Mouse (Mus musculus): ENCODE results near the gene Krt15. TPM values are rescaled to one million over a fixed set of nuclear protein-coding genes. Genes with fewer than 3 reads are reported as not detected.

Gene Krt15
- polyA plus RNA-seq, 1 experiment from 2014 or later = 3.4 TPM

- no peak overlapping the region for H3K27ac ChIP-seq (replicated peaks; ENCODE audit: low read depth, low read length)
- no peak overlapping the region for H3K4me2 ChIP-seq (ENCODE audit: low read depth, severe bottlenecking)
- no peak for ATAC-seq (ENCODE audit: insufficient number of reproducible peaks, low FRiP score, low TSS enrichment, low read depth)
- no peak for DNase-seq (ENCODE audit: low spot score)
- no peak overlapping the region for H3K4me3 ChIP-seq (ENCODE audit: low read depth, low read length)
- no peaks in the 10 kb centered on the region for H3K9me3 ChIP-seq (ENCODE audit: control insufficient read depth, low read length)
- 86% methylated on average over 11 of the region's 11 CpGs for WGBS
- H3K36me3 ChIP-seq (ENCODE audit: control insufficient read depth, insufficient read depth, low read length) = no peaks in the 10 kb centered on the region
- no peaks in the 10 kb centered on the region for H3K27me3 ChIP-seq (ENCODE audit: control insufficient read depth, insufficient read depth, low read length)
- H3K9ac ChIP-seq (ENCODE audit: low read length) = no peak overlapping the region
- H3K4me1 ChIP-seq (ENCODE audit: control insufficient read depth, insufficient read depth, low read length) = no peaks in the 10 kb centered on the region
These were observed 22.6 kb downstream of the Krt15 start for GRCm38 (mm10) chr11:100112935-100113741.

- Histone ChIP-seq H3K27ac (replicated peaks; ENCODE audit: low read depth, low read length) (no peak within 1 kb of the TSS), H3K9me3 (ENCODE audit: control insufficient read depth, low read length) (no peaks in the 10 kb centered on the region), H3K36me3 (ENCODE audit: control insufficient read depth, insufficient read depth, low read length) (no peaks in the 10 kb centered on the region), H3K4me1 (ENCODE audit: control insufficient read depth, insufficient read depth, low read length) (no peaks in the 10 kb centered on the region), H3K27me3 (ENCODE audit: control insufficient read depth, insufficient read depth, low read length) (no peaks in the 10 kb centered on the region), H3K4me3 (ENCODE audit: low read depth, low read length) (no peak within 1 kb of the TSS), H3K4me2 (ENCODE audit: low read depth, severe bottlenecking) (no peak within 1 kb of the TSS), H3K9ac (ENCODE audit: low read length) (no peak within 1 kb of the TSS)
- no peak for ATAC-seq (ENCODE audit: insufficient number of reproducible peaks, low FRiP score, low TSS enrichment, low read depth)
- no peak for DNase-seq (ENCODE audit: low spot score)
- WGBS = 75% methylated on average over 6 of the region's 6 CpGs
These were observed 30.1 kb downstream of the Krt15 start, which contains the start of gene Krt36 for GRCm38 (mm10) chr11:100105576-100106122. Krt36 (minus strand) TSS chr11:100105626.

GRCm38 (mm10) chr11:100102693-100103429, 32.9 kb downstream of the Krt15 start:
- Histone ChIP-seq H3K36me3 (ENCODE audit: control insufficient read depth, insufficient read depth, low read length) (no peaks in the 10 kb centered on the region), H3K9ac (ENCODE audit: low read length) (no peak overlapping the region), H3K27me3 (ENCODE audit: control insufficient read depth, insufficient read depth, low read length) (no peaks in the 10 kb centered on the region), H3K4me2 (ENCODE audit: low read depth, severe bottlenecking) (no peak overlapping the region), H3K9me3 (ENCODE audit: control insufficient read depth, low read length) (no peaks in the 10 kb centered on the region), H3K4me3 (ENCODE audit: low read depth, low read length) (no peak overlapping the region), H3K27ac (replicated peaks; ENCODE audit: low read depth, low read length) (no peak overlapping the region), H3K4me1 (ENCODE audit: control insufficient read depth, insufficient read depth, low read length) (no peaks in the 10 kb centered on the region)
- ATAC-seq (ENCODE audit: insufficient number of reproducible peaks, low FRiP score, low TSS enrichment, low read depth) (no peak), DNase-seq (ENCODE audit: low spot score) (no peak)
- WGBS = 62% methylated on average over 15 of the region's 15 CpGs

- no peaks in the 10 kb centered on the region for H3K36me3 ChIP-seq (ENCODE audit: control insufficient read depth, insufficient read depth, low read length)
- no peak for ATAC-seq (ENCODE audit: insufficient number of reproducible peaks, low FRiP score, low TSS enrichment, low read depth)
- no peaks in the 10 kb centered on the region for H3K9me3 ChIP-seq (ENCODE audit: control insufficient read depth, low read length)
- H3K27me3 ChIP-seq (ENCODE audit: control insufficient read depth, insufficient read depth, low read length) = no peaks in the 10 kb centered on the region
- H3K4me1 ChIP-seq (ENCODE audit: control insufficient read depth, insufficient read depth, low read length) = no peaks in the 10 kb centered on the region
- H3K27ac ChIP-seq (replicated peaks; ENCODE audit: low read depth, low read length) = no peak overlapping the region
- no peak overlapping the region for H3K4me2 ChIP-seq (ENCODE audit: low read depth, severe bottlenecking)
- H3K4me3 ChIP-seq (ENCODE audit: low read depth, low read length) = no peak overlapping the region
- DNase-seq (ENCODE audit: low spot score) = no peak
- 82% methylated on average over 4 of the region's 4 CpGs for WGBS
- no peak overlapping the region for H3K9ac ChIP-seq (ENCODE audit: low read length)
These were observed 35.3 kb downstream of the Krt15 start for GRCm38 (mm10) chr11:100100391-100100790.

- H3K4me1 ChIP-seq (ENCODE audit: control insufficient read depth, insufficient read depth, low read length) = no peaks in the 10 kb centered on the region
- H3K27ac ChIP-seq (replicated peaks; ENCODE audit: low read depth, low read length) = no peak overlapping the region
- H3K9me3 ChIP-seq (ENCODE audit: control insufficient read depth, low read length) = no peaks in the 10 kb centered on the region
- no peak overlapping the region for H3K9ac ChIP-seq (ENCODE audit: low read length)
- no peak overlapping the region for H3K4me3 ChIP-seq (ENCODE audit: low read depth, low read length)
- H3K27me3 ChIP-seq (ENCODE audit: control insufficient read depth, insufficient read depth, low read length) = no peaks in the 10 kb centered on the region
- no peaks in the 10 kb centered on the region for H3K36me3 ChIP-seq (ENCODE audit: control insufficient read depth, insufficient read depth, low read length)
- no peak overlapping the region for H3K4me2 ChIP-seq (ENCODE audit: low read depth, severe bottlenecking)
- ATAC-seq (ENCODE audit: insufficient number of reproducible peaks, low FRiP score, low TSS enrichment, low read depth) = no peak
- WGBS = 81% methylated on average over 9 of the region's 9 CpGs
- DNase-seq (ENCODE audit: low spot score) = no peak
These were observed 37.9 kb downstream of the Krt15 start for GRCm38 (mm10) chr11:100097819-100098218.

- Histone ChIP-seq H3K9me3 (ENCODE audit: control insufficient read depth, low read length) (no peaks in the 10 kb centered on the region), H3K36me3 (ENCODE audit: control insufficient read depth, insufficient read depth, low read length) (no peaks in the 10 kb centered on the region), H3K4me1 (ENCODE audit: control insufficient read depth, insufficient read depth, low read length) (no peaks in the 10 kb centered on the region), H3K27ac (replicated peaks; ENCODE audit: low read depth, low read length) (no peak within 1 kb of the TSS), H3K9ac (ENCODE audit: low read length) (no peak within 1 kb of the TSS), H3K27me3 (ENCODE audit: control insufficient read depth, insufficient read depth, low read length) (no peaks in the 10 kb centered on the region), H3K4me3 (ENCODE audit: low read depth, low read length) (no peak within 1 kb of the TSS), H3K4me2 (ENCODE audit: low read depth, severe bottlenecking) (no peak within 1 kb of the TSS)
- WGBS = 31% methylated on average over 9 of the region's 9 CpGs
- DNase-seq (ENCODE audit: low spot score) (peak; percentile 24), ATAC-seq (ENCODE audit: insufficient number of reproducible peaks, low FRiP score, low TSS enrichment, low read depth) (no peak)
These were observed 39.6 kb downstream of the Krt15 start, which contains the start of gene Krt35 for GRCm38 (mm10) chr11:100096141-100096540. Krt35 (minus strand) TSS chr11:100096241.

- Histone ChIP-seq H3K27me3 (ENCODE audit: control insufficient read depth, insufficient read depth, low read length) (no peaks in the 10 kb centered on the region), H3K9me3 (ENCODE audit: control insufficient read depth, low read length) (no peaks in the 10 kb centered on the region), H3K4me3 (ENCODE audit: low read depth, low read length) (no peak overlapping the region), H3K36me3 (ENCODE audit: control insufficient read depth, insufficient read depth, low read length) (no peaks in the 10 kb centered on the region), H3K4me1 (ENCODE audit: control insufficient read depth, insufficient read depth, low read length) (no peaks in the 10 kb centered on the region), H3K9ac (ENCODE audit: low read length) (no peak overlapping the region), H3K4me2 (ENCODE audit: low read depth, severe bottlenecking) (no peak overlapping the region), H3K27ac (replicated peaks; ENCODE audit: low read depth, low read length) (no peak overlapping the region)
- DNase-seq (ENCODE audit: low spot score) (no peak), ATAC-seq (ENCODE audit: insufficient number of reproducible peaks, low FRiP score, low TSS enrichment, low read depth) (no peak)
- WGBS = 68% methylated on average over 7 of the region's 7 CpGs
These were observed 47.2 kb downstream of the Krt15 start for GRCm38 (mm10) chr11:100088378-100089025.

- 88% methylated on average over 10 of the region's 10 CpGs for WGBS
- ATAC-seq (ENCODE audit: insufficient number of reproducible peaks, low FRiP score, low TSS enrichment, low read depth) = no peak
- no peaks in the 10 kb centered on the region for H3K27me3 ChIP-seq (ENCODE audit: control insufficient read depth, insufficient read depth, low read length)
- H3K4me3 ChIP-seq (ENCODE audit: low read depth, low read length) = no peak within 1 kb of the TSS
- no peaks in the 10 kb centered on the region for H3K4me1 ChIP-seq (ENCODE audit: control insufficient read depth, insufficient read depth, low read length)
- DNase-seq (ENCODE audit: low spot score) = no peak
- no peak within 1 kb of the TSS for H3K9ac ChIP-seq (ENCODE audit: low read length)
- H3K27ac ChIP-seq (replicated peaks; ENCODE audit: low read depth, low read length) = no peak within 1 kb of the TSS
- H3K9me3 ChIP-seq (ENCODE audit: control insufficient read depth, low read length) = no peaks in the 10 kb centered on the region
- H3K4me2 ChIP-seq (ENCODE audit: low read depth, severe bottlenecking) = no peak within 1 kb of the TSS
- no peaks in the 10 kb centered on the region for H3K36me3 ChIP-seq (ENCODE audit: control insufficient read depth, insufficient read depth, low read length)
These were observed 47.9 kb downstream of the Krt15 start, which contains the start of gene Krt32 for GRCm38 (mm10) chr11:100087861-100088260. Krt32 (minus strand) TSS chr11:100088226.

Measured in limb, embryonic 11.5 days (tissue).